ENCODE assay signal across 14 mouse cellular contexts in genomic region chr10:101783161-101783744, GRCm38 (mm10).
DNase-seq lines count a peak whose midpoint lies in the region.
"Had no signal": no experiment of that assay in that cellular context is flagged by ENCODE, and none has a peak within 500 bp of the region (broad histone marks: within the 10 kb centered on the region; RNA-seq: fewer than 3 reads in every experiment).

No protein-coding gene starts in this region.

- DNase-seq in embryo, embryonic 11 days = peak; percentile 13
- no peak for DNase-seq in embryo, embryonic 9.5 days (ENCODE audit: extremely low spot score)
- peak; percentile 2 for DNase-seq in NIH3T3 (ENCODE audit: low read depth)
- peak; percentile 23 for DNase-seq in embryo, embryonic 11.5 days (ENCODE audit: low read depth, low spot score)
- peak; percentile 36 for DNase-seq in mesoderm, embryonic 11.5 days (ENCODE audit: low read depth, low spot score)
- no peak for DNase-seq in urinary bladder, postnatal 4 days (ENCODE audit: low spot score in 2 of 2)
- no peak for DNase-seq in frontal cortex, adult 2 months (ENCODE audit: extremely low spot score in 1 of 2, low spot score in 1 of 2)
- DNase-seq: adrenal gland, postnatal 25 days; cerebellum, adult 11 months; cerebellum, adult 8-10 months; cerebellum, postnatal 14 days; gastrocnemius, postnatal 36 days; heart, adult 11 months; heart, postnatal 36 days had no signal

Comparison
In these comparisons a context has a peak if more than half of its experiments do, and no peak if none do; other contexts are left out.
1. DNase-seq: peak in embryo, embryonic 11 days (single experiment), NIH3T3 (single experiment), embryo, embryonic 11.5 days (single experiment) and mesoderm, embryonic 11.5 days (single experiment); none in embryo, embryonic 9.5 days (single experiment), urinary bladder, postnatal 4 days (0 of 2) and frontal cortex, adult 2 months (0 of 2).